Mouse (Mus musculus) retina, embryonic 14.5 days (tissue): Measurements from ENCODE around the gene Dkk1.
"Not testable (repeated sequence)": the region's sequence is repeated elsewhere in the genome, so short reads cannot be mapped to it uniquely, and the experiment has no call there.

ENCODE experiments used
- DNase-seq: peaks from one replicate; pipeline ENCODE4 v3.0.0-alpha.2; 2015; ENCODE audit warnings: low spot score

Dkk1 gene

GRCm38 (mm10) chr19:30549044-30549853 lies at the start of gene Dkk1:
Gene Dkk1 (minus strand): TSS chr19:30549665.
- peak; percentile 78 for DNase-seq

DNA sequence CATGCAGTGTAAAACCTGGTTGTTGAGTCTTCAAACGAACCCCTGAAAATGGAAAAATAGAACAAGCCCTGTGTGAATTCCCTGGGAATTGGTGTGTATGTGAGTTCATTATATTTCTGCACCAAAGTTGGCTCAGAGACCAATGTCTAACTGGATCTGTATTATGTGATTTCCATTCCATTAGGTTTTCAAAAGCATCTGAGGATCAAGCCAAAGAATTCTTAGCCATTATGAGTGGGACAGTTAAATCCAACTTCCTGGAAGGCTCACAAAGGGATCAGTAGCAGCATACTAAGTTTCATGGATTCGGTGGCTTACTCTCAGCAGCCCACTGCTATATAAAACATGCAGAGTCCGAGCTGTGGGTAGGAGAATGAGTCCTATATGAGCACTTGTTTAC lies 36.9 kb upstream of the Dkk1 start:
- no peak for DNase-seq

DNA sequence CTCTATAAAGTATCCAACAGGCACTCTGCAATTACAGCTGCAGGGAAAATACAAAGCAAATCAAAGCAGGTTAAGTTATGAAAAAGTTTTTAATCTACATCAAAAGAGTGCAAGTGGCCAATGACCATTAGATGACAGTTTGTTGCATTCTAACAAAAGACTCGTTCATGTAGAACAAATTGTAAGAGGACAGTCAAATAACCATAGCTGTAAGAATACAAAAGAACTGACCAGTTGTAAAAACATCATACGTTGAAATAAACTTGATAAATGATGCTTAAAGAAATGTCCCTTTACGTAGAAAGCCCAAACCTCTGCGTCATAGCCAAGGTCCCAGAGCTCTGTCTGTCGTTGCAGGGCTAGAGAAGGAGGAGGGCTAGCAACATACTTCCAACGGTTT lies 15.1 kb upstream of the Dkk1 start:
- peak; percentile 63 for DNase-seq

GRCm38 (mm10) chr19:30563876-30564275 lies 14.4 kb upstream of the Dkk1 start:
- no peak for DNase-seq

GRCm38 (mm10) chr19:30558024-30558423 lies 8.6 kb upstream of the Dkk1 start:
- no peak for DNase-seq

- peak; percentile 86 for DNase-seq
These were observed 5.0 kb upstream of the Dkk1 start for GRCm38 (mm10) chr19:30554467-30554881.

DNA sequence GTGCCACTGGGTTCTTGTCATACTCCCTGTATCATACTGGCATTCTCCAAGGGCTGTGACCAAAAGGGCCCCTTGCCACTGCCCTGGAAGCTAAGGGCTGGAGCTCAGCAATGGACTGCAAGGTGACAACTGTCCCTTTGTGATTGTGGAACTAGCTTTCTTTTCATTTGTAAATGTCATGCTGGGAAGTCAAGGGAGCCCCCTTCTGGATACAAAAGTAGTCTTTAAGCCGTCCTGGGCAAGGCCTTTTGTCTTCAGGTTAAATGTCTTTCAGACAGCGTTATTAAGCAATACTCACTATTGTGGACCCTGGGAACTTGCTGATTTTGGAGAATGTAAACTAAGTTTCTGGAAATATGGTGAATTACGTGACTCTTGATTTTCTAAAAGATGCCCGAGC lies 4.3 kb upstream of the Dkk1 start:
- peak; percentile 26 for DNase-seq

DNA sequence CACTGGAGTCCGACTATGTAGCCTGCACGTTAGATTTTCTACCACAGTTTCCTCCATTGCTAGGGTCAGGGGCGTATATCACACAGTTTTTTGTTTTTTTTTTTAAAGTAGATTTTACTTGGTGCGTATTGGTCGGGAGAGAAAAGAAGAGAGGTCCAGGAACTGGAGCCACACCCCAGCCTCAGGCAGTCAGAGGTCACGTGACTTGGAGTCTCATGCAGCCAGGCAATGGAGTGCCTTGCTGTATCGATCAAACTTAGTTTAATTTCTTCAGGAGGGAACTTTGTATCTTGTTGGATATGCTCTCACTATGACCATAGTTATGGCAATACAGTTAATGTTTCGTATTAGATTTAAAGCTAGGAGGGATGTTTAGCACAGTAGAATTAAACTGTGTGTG lies 2.8 kb upstream of the Dkk1 start:
- no peak for DNase-seq

- DNase-seq, result peak; percentile 37
These were observed 586 bp upstream of the Dkk1 start for GRCm38 (mm10) chr19:30549854-30550647.

DNA sequence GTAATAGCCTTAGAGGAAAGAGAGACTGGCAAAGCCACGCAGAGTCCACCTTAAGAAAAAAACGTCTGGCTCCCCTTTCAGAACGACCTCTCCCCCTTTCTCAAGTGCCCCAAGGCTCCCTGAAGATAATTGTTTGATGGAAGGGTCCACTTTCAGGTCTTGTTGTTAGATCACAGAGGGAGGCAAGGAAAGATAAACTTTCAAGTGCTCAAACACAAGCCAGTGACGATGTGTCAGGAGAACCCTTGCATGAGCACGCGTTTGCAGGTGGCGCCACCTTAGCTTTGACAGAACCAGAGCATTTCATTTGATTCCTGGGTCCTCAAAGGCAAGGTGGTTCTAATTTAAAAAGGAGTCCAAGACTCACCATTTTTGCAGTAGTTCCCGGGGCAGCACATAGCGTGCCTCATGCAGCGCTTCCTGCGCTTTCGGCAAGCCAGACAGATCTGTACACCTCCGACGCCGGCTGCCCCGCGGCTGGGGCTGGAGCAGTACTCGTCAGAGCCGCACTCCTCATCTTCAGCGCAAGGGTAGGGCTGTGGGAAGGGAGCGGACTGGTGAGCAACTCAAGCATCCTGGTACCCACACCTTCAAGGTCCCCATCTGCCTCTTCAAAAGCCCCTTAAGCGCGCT lies 938 bp downstream of the Dkk1 start:
- DNase-seq, result peak; percentile 30

GRCm38 (mm10) chr19:30539365-30539941 lies 10.0 kb downstream of the Dkk1 start:
- DNase-seq, result not testable (repeated sequence)

GRCm38 (mm10) chr19:30516771-30517170 lies 32.7 kb downstream of the Dkk1 start:
- no peak for DNase-seq

GRCm38 (mm10) chr19:30510481-30510880 lies 39.0 kb downstream of the Dkk1 start:
- DNase-seq, result no peak

DNA sequence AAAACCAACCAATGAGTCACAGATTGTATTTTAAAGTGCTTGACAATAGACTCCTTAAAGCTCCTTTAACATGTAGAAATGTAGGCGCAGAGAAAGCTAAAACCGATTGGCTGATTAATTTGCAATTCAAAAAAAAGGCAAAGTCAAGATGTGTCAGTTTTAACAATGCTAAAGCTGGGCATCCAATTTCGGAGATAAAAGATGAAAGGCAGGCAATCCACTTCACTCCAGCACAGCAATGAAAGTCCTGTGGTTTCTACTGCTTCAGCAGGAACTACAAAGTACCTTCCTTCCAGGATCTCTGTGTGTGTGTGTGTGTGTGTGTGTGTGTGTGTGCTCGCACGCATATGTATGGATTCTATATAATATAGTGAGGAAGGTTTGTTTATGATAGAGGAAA lies 44.0 kb downstream of the Dkk1 start:
- DNase-seq, result no peak
